Mouse (Mus musculus): ENCODE results near the gene Paox.

The Paox gene

GRCm38 (mm10) chr7:140115583-140116328 lies at the start of gene Paox:
Gene Paox (plus strand): TSS chr7:140115799.
- in situ Hi-C loops (cut with MboI, MseI): no loop called here

DNA sequence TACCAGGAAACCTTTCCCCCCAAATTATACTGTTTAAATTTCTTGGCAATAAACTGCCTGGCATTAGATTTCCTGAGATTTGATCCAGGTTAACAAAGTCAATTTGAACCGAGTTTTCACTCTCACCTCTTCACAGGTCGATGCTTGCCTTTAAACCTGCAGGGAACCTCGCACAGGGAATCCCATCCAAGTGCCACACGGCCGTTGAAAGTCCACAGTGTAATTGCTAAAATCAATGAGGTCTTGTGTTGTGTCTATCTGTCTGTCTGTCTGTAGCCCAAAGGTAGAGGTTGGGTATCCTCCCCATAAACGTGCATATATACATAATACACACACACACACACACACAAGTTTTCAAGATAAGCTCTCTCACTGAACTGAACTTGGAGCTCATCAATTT lies 48.2 kb upstream of the Paox start:
- in situ Hi-C loops (cut with MboI, MseI): loop anchor here (10.0 kb wide), 1 partner anchor 337 kb away; the partner anchor contains the start of gene Olfr531

GRCm38 (mm10) chr7:140070042-140070711 lies 45.4 kb upstream of the Paox start:
- in situ Hi-C loops (cut with MboI, MseI): loop anchor here (5.0 kb wide), 1 partner anchor 108 kb away; no protein-coding TSS in a partner anchor

GRCm38 (mm10) chr7:140077698-140078097 lies 37.9 kb upstream of the Paox start:
- in situ Hi-C loops (cut with MboI, MseI): no loop called here

GRCm38 (mm10) chr7:140078711-140079110 lies 36.9 kb upstream of the Paox start:
- in situ Hi-C loops (cut with MboI, MseI): no loop called here

GRCm38 (mm10) chr7:140080503-140081156 lies 35.0 kb upstream of the Paox start:
- in situ Hi-C loops (cut with MboI, MseI): loop anchor here (5.0 kb wide), 1 partner anchor 57 kb away; the partner anchor contains the start of gene Mtg1

- in situ Hi-C loops (cut with MboI, MseI): loop anchor here (5.0 kb wide), 1 partner anchor 56 kb away; the partner anchor contains the start of gene Mtg1
Measured at GRCm38 (mm10) chr7:140081408-140082241, 34.0 kb upstream of the Paox start.

GRCm38 (mm10) chr7:140082242-140082678 lies 33.3 kb upstream of the Paox start, which contains the start of gene Caly:
Gene Caly (minus strand): TSS chr7:140082548.
- in situ Hi-C loops (cut with MboI, MseI): loop anchor here (5.0 kb wide), 1 partner anchor 55 kb away; the partner anchor contains the start of gene Mtg1

- in situ Hi-C loops (cut with MboI, MseI): no loop called here
Measured at GRCm38 (mm10) chr7:140090601-140091000, 25.0 kb upstream of the Paox start.

DNA sequence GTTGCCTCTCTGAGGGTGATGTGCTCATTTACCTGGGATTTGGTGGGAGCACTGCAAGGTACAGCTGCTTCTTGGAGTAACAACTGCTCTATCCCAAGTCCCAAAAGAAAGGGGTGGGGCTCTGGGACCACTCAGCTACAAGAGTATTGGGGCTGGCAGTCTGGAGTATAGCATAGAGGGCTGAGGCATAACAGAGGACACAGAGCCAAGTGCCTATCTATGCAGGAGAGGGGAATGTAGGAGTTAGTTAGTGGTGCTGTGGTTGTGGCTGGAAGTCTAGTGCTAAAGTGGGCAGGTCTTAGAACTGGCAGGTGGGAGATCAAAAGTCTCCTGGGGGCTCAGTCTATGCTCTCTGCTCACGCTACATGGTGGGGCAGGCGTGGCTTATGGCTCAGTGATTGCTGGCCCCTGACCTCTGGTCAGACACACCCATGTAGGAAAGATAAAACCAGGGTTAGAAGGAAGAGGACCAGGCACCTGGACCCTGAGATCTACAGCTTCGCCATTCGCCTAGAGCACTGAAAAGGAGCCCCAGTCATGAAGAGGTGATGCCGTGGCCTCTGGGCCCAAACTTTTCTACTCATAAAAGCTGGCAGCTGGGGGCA lies 22.6 kb upstream of the Paox start, which contains the start of gene Prap1:
Gene Prap1 (plus strand): TSS at position 472 of the 605 bp plus-strand sequence.
- in situ Hi-C loops (cut with MboI, MseI): no loop called here

- in situ Hi-C loops (cut with MboI, MseI): no loop called here
Measured at GRCm38 (mm10) chr7:140094954-140095353, 20.6 kb upstream of the Paox start.

DNA sequence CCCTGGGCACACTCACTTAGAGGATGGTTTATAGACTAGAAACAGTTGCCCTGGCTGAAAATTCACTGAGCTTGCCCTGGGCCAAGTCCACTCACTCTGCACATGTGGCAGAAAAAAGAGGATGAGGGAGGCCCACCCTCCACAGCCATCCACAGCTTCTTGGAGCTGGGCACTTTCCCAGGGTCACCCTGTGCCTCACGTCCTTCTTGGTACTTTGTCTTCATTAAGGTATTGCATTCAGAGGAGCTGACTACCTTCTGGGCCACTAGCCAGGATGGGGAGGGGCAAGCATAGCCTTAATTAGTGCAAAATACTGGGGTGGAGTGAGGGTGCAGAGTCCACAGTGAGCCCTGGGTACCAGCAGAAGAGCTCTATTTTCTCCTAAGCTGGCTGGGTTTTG lies 20.0 kb upstream of the Paox start:
- in situ Hi-C loops (cut with MboI, MseI): no loop called here

- in situ Hi-C loops (cut with MboI, MseI): no loop called here
Measured at GRCm38 (mm10) chr7:140096055-140096454, 19.5 kb upstream of the Paox start.

DNA sequence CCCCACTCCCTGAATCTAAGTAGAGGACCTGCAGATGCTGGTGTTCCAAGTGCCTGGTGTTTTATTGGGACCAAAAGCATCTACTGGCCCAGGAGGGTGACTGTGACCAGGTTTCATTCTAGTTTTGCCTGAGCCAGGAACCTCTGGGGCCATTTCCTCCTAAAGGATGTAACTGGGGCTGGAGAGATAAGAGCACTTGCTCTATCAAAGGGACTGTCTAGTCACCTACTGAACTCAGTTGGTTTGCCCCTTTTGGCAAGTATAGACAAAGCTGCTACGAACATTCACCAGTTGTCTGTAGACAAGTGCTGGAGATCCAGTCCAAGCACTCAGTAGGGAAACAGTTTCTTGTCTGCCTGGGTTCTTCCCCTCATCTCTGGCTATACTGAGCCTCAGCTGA lies 17.1 kb upstream of the Paox start:
- in situ Hi-C loops (cut with MboI, MseI): no loop called here

DNA sequence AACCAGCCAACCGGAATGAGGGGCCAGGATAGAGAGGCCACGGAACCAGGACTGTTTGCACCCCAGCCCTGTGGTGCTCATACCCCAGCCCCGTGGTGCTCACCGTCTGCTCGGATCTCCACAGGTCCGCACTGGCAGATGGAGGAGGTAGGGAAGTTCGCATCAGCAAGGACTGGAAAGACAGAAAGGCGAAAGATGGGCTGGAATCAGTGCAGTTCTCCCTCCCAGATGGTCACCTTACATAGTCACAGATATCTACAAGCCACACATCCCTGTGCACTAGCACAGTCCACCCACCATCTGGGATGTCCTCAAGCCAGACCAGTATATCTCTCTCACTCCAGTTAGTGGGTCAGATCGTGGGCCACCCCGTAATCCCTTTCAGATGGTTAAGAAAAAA lies 14.1 kb upstream of the Paox start:
- in situ Hi-C loops (cut with MboI, MseI): no loop called here

- in situ Hi-C loops (cut with MboI, MseI): no loop called here
Measured at GRCm38 (mm10) chr7:140101993-140102860, 13.4 kb upstream of the Paox start, which contains the start of gene Fuom. Gene Fuom (minus strand): TSS chr7:140102441.

- in situ Hi-C loops (cut with MboI, MseI): no loop called here
Measured at GRCm38 (mm10) chr7:140104009-140104408, 11.6 kb upstream of the Paox start.

- in situ Hi-C loops (cut with MboI, MseI): no loop called here
Measured at GRCm38 (mm10) chr7:140111943-140112342, 3.7 kb upstream of the Paox start.

DNA sequence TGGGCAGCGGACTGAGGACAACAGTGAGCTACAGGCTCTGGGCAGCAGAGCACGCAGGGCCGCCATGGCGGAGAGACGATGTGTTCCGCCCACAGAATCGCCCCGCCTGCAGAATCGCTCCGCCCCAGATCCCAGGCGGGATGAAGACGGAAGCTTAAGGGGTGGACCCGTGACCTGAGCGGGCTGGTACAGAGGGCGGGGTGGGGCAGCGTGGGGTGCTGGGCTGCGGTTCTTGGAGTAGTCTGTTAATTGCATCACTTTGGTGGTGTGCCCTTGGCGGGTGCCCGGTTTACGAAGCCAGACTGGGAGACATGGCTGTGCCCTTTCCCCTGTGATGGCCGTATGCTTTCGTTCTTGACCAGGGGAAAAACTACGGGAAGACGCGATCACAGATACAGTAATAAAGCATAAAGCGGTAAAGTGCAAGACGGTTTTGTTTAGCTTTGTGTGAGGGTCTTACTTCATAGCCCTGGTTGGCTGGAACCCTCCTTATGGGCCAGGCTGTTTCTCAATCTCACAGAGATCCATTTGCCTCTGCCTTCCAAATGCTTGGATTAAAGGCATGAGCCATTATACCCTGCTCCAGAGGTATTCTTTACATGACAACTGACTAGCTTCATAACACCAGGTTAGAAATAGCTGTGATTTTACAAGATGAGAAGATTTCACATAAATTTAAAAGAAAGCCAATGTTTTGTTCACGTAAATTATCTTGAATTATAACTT lies 893 bp downstream of the Paox start, which contains the start of gene Echs1:
Gene Echs1 (minus strand): TSS at position 148 of the 726 bp plus-strand sequence.
- in situ Hi-C loops (cut with MboI, MseI): no loop called here

Measured in T-helper 2 cell (primary cell).